Mouse (Mus musculus): ENCODE measurements around the gene Smarcc2. TPM values are rescaled to one million over a fixed set of nuclear protein-coding genes. Genes with fewer than 3 reads are reported as not detected.
A peak's percentile ranks its signal among the peaks of the same experiment; 100 is the strongest.

Gene Smarcc2
- total RNA-seq, 2 experiments from 2014 or later, result 75.8 to 78.4 TPM

- intact Hi-C loops (cut with DNase I), result loop anchor here (2.0 kb wide), 1 partner anchor 78 kb away; the partner anchor contains the start of gene Smarcc2
Observed at GRCm38 (mm10) chr10:128536266-128536940, 77.4 kb downstream of the Smarcc2 start.

GRCm38 (mm10) chr10:128538340-128538870, 79.4 kb downstream of the Smarcc2 start:
- intact Hi-C loops (cut with DNase I), result no loop called here
- no peak for DNase-seq (ENCODE audit: low spot score)

More at GRCm38 (mm10) chr10:128536266-128536940, 77.4 kb downstream of the Smarcc2 start:
- DNase-seq (ENCODE audit: low spot score), result peak; percentile 83

Small RNA genes within 50 kb of the gene (microRNA-seq; reads per million reads assigned to microRNA genes)
- gene Mir6916 (not detected), gene Mir8105 (1.9 reads per million)

Other genes with a start within 250 kb of the Smarcc2 start
- 10 to 100 TPM; 42.8 to 45.5 TPM for gene Spryd4, start 247.4 kb upstream of the Smarcc2 start, total RNA-seq (2021)
- gene Mip, start 233.4 kb upstream of the Smarcc2 start, total RNA-seq (2021), result not detected
- gene Timeless, start 227.2 kb upstream of the Smarcc2 start, total RNA-seq (2021), result 1 to 10 TPM; 7.7 to 8.8 TPM
- gene Apon, start 205.2 kb upstream of the Smarcc2 start, total RNA-seq (2021), result under 1 TPM in 1 of 2 experiments, not detected in 1; 0.18 TPM
- not detected for gene Apof, start 190.6 kb upstream of the Smarcc2 start, total RNA-seq (2021)
- 10 to 100 TPM; 11.7 to 12.3 TPM for gene Stat2, start 188.7 kb upstream of the Smarcc2 start, total RNA-seq (2021)
- under 1 TPM in 1 of 2 experiments, not detected in 1; 0.18 TPM for gene Il23a, start 160.5 kb upstream of the Smarcc2 start, total RNA-seq (2021)
- gene Pan2, start 155.9 kb upstream of the Smarcc2 start, total RNA-seq (2021), result 1 to 10 TPM; 8.2 to 9.4 TPM
- 10 to 100 TPM; 58.9 to 62.5 TPM for gene Cnpy2, start 136.8 kb upstream of the Smarcc2 start, total RNA-seq (2021)
- 1,000 to 10,000 TPM; 1,194 to 1,233 TPM for gene Cs, start 121.5 kb upstream of the Smarcc2 start, total RNA-seq (2021)
- 100 to 1,000 TPM; 272 to 314 TPM for gene Coq10a, start 90.3 kb upstream of the Smarcc2 start, total RNA-seq (2021)
- gene Ankrd52, start 82.1 kb upstream of the Smarcc2 start, total RNA-seq (2021), result 10 to 100 TPM; 43.7 to 51.0 TPM
- not detected for gene Slc39a5, start 58.0 kb upstream of the Smarcc2 start, total RNA-seq (2021)
- gene Nabp2, start 47.8 kb upstream of the Smarcc2 start, total RNA-seq (2021), result 10 to 100 TPM; 44.4 to 46.8 TPM
- 10 to 100 TPM; 16.0 to 16.5 TPM for gene Rnf41, start 47.6 kb upstream of the Smarcc2 start, total RNA-seq (2021)
- gene Myl6, start 34.9 kb downstream of the Smarcc2 start, total RNA-seq (2021), result 100 to 1,000 TPM; 294 to 314 TPM
- gene Myl6b, start 39.4 kb downstream of the Smarcc2 start, total RNA-seq (2021), result 1 to 10 TPM; 2.5 to 2.9 TPM
- 10 to 100 TPM; 16.8 to 19.0 TPM for gene Esyt1, start 66.6 kb downstream of the Smarcc2 start, total RNA-seq (2021)
- gene Zc3h10, start 88.5 kb downstream of the Smarcc2 start, total RNA-seq (2021), result 1 to 10 TPM; 7.6 to 9.1 TPM
- 1,000 to 10,000 TPM; 1,495 to 1,582 TPM for gene Rpl41, start 90.1 kb downstream of the Smarcc2 start, total RNA-seq (2021)
- gene Pa2g4, start 106.7 kb downstream of the Smarcc2 start, total RNA-seq (2021), result 10 to 100 TPM; 45.8 to 48.6 TPM
- gene Erbb3, start 130.4 kb downstream of the Smarcc2 start, total RNA-seq (2021), result 1 to 10 TPM; 8.3 to 8.6 TPM
- gene Rps26, start 167.5 kb downstream of the Smarcc2 start, total RNA-seq (2021), result 100 to 1,000 TPM; 253 to 266 TPM
- 1 to 10 TPM in 1 of 2 experiments, under 1 TPM in 1; 0.52 to 1.2 TPM for gene Ikzf4, start 186.7 kb downstream of the Smarcc2 start, total RNA-seq (2021)
- gene Suox, start 214.8 kb downstream of the Smarcc2 start, total RNA-seq (2021), result 10 to 100 TPM; 22.1 to 23.1 TPM
- gene Rab5b, start 237.0 kb downstream of the Smarcc2 start, total RNA-seq (2021), result 10 to 100 TPM; 68.9 to 72.5 TPM
- under 1 TPM; 0.49 to 0.89 TPM for gene Pmel, start 244.9 kb downstream of the Smarcc2 start, total RNA-seq (2021)
- gene Cdk2, start 245.8 kb downstream of the Smarcc2 start, total RNA-seq (2021), result 10 to 100 TPM; 12.7 to 15.7 TPM